ENCODE assay signal across 8 mouse cellular contexts in genomic region chr11:119919897-119920296, GRCm38 (mm10). TPM values are rescaled to one million over a fixed set of nuclear protein-coding genes. Genes with fewer than 3 reads are reported as not detected.
DNase-seq lines count a peak whose midpoint lies in the region; ATAC-seq and TF ChIP-seq lines count a peak whose summit lies in the region.

No protein-coding gene starts in this region.

- no peak overlapping the region for H3K4me2 ChIP-seq in forebrain, embryonic 11.5 days (ENCODE audit: low read depth, low read length, severe bottlenecking)
- no peak overlapping the region for H3K4me2 ChIP-seq in forebrain, embryonic 15.5 days (replicated peaks)
- no peak overlapping the region for H3K4me2 ChIP-seq in liver, postnatal 0 days (ENCODE audit: low read depth, low read length)

- peak; percentile 87 for DNase-seq in forebrain, embryonic 11.5 days (ENCODE audit: low spot score)
- DNase-seq in thymus, adult 2 months, result peak; percentile 74
- DNase-seq in thymus, adult 18-20 months, result no peak
- DNase-seq in cerebellum, postnatal 4 days (ENCODE audit: low spot score in 2 of 2), result peak; percentile 88
- DNase-seq in heart, postnatal 4 days, result peak; percentile 87
- DNase-seq in liver, postnatal 0 days, result peak; percentile 86
- peak; percentile 48 to 76 for DNase-seq in spleen, adult 18-20 months

- H3K9ac ChIP-seq in forebrain, embryonic 11.5 days (ENCODE audit: low read length), result no peak overlapping the region
- H3K9ac ChIP-seq in forebrain, embryonic 15.5 days (replicated peaks), result no peak overlapping the region
- no peak overlapping the region for H3K9ac ChIP-seq in liver, postnatal 0 days (replicated peaks)

- H3K27me3 ChIP-seq in forebrain, embryonic 11.5 days (ENCODE audit: control insufficient read depth, insufficient read depth, low read length), result no peaks in the 10 kb centered on the region
- H3K27me3 ChIP-seq in forebrain, embryonic 15.5 days, result no peaks in the 10 kb centered on the region
- no peaks in the 10 kb centered on the region for H3K27me3 ChIP-seq in thymus, adult 2 months (ENCODE audit: control insufficient read depth, insufficient read depth, low read length)
- H3K27me3 ChIP-seq in liver, postnatal 0 days (ENCODE audit: insufficient read depth, low read length), result no peaks in the 10 kb centered on the region

- H3K4me1 ChIP-seq in forebrain, embryonic 11.5 days (replicated peaks; ENCODE audit: control insufficient read depth, insufficient read depth, low read length), result peaks cover 2% of the 10 kb centered on the region
- H3K4me1 ChIP-seq in forebrain, embryonic 15.5 days, result peaks cover 8% of the 10 kb centered on the region
- peaks cover 10% of the 10 kb centered on the region for H3K4me1 ChIP-seq in thymus, adult 2 months (replicated peaks; ENCODE audit: control insufficient read depth, insufficient read depth, low read length)
- H3K4me1 ChIP-seq in liver, postnatal 0 days (ENCODE audit: insufficient read depth), result peaks cover 13% of the 10 kb centered on the region

- 62% methylated on average over 8 of the region's 8 CpGs for WGBS in forebrain, embryonic 11.5 days
- 62% methylated on average over 8 of the region's 8 CpGs for WGBS in forebrain, embryonic 15.5 days
- WGBS in thymus, adult 2 months, result 73% methylated on average over 8 of the region's 8 CpGs
- WGBS in liver, postnatal 0 days (ENCODE audit: insufficient replicate concordance), result 66% methylated on average over 8 of the region's 8 CpGs

- no peak overlapping the region for H3K27ac ChIP-seq in forebrain, embryonic 11.5 days (ENCODE audit: low read depth, low read length)
- H3K27ac ChIP-seq in forebrain, embryonic 15.5 days (replicated peaks), result no peak overlapping the region
- H3K27ac ChIP-seq in thymus, adult 2 months (ENCODE audit: control insufficient read depth, insufficient read depth, low read length), result no peak overlapping the region
- no peak overlapping the region for H3K27ac ChIP-seq in liver, postnatal 0 days (ENCODE audit: low read depth)

- peaks cover 5% of the 10 kb centered on the region; the same call in 1 of the 2 replicates for H3K36me3 ChIP-seq in forebrain, embryonic 11.5 days (ENCODE audit: control insufficient read depth, insufficient read depth, low read length)
- peaks cover 27% of the 10 kb centered on the region for H3K36me3 ChIP-seq in forebrain, embryonic 15.5 days
- H3K36me3 ChIP-seq in thymus, adult 2 months (ENCODE audit: control insufficient read depth, insufficient read depth, low read length), result peaks cover 13% of the 10 kb centered on the region
- peaks cover 21% of the 10 kb centered on the region for H3K36me3 ChIP-seq in liver, postnatal 0 days (replicated peaks; ENCODE audit: insufficient read depth, low read length)

- peak; percentile 51; the same call in 1 of the 2 replicates for ATAC-seq in forebrain, embryonic 11.5 days (replicated peaks; ENCODE audit: low FRiP score)
- no peak for ATAC-seq in forebrain, embryonic 15.5 days (replicated peaks)
- ATAC-seq in liver, postnatal 0 days, result peak; percentile 40

- no peak for TF ChIP-seq POLR2A in thymus, adult 2 months (IDR thresholded peaks at IDR 0.05; ENCODE audit: control insufficient read depth, extremely low read depth, insufficient read depth, low read length, poor library complexity)

- H3K4me3 ChIP-seq in forebrain, embryonic 11.5 days (ENCODE audit: low read depth, low read length), result no peak overlapping the region
- H3K4me3 ChIP-seq in forebrain, embryonic 15.5 days, result no peak overlapping the region
- H3K4me3 ChIP-seq in thymus, adult 2 months (ENCODE audit: control insufficient read depth, insufficient read depth, low read length), result no peak overlapping the region
- no peak overlapping the region for H3K4me3 ChIP-seq in liver, postnatal 0 days (ENCODE audit: low read depth, low read length)

- TF ChIP-seq CTCF in thymus, adult 2 months (IDR thresholded peaks at IDR 0.05; ENCODE audit: borderline replicate concordance, control insufficient read depth, extremely low read depth, insufficient read depth, low read length, poor library complexity), result peak; percentile 82; the same call in 1 of the 2 replicates
- TF ChIP-seq CTCF in liver, postnatal 0 days (IDR thresholded peaks at IDR 0.05; ENCODE audit: low read depth), result peak; percentile 94

- H3K9me3 ChIP-seq in forebrain, embryonic 11.5 days (ENCODE audit: control insufficient read depth, low read length), result no peaks in the 10 kb centered on the region
- H3K9me3 ChIP-seq in forebrain, embryonic 15.5 days, result no peaks in the 10 kb centered on the region
- no peaks in the 10 kb centered on the region for H3K9me3 ChIP-seq in liver, postnatal 0 days (ENCODE audit: low read length)

- no peak for TF ChIP-seq EP300 in liver, postnatal 0 days (IDR thresholded peaks at IDR 0.05; ENCODE audit: low read depth)

RNA-seq across cellular contexts. Expression of gene Chmp6, which starts 6.7 kb away (rescaled TPM):
- polyA plus RNA-seq in forebrain, embryonic 11.5 days (2014; fragmentation: Nextera tagmentation; extraction: Ambion mirVana), result 104 and 107 TPM in 2 replicates
- 94.2 and 95.7 TPM in 2 replicates for polyA plus RNA-seq in forebrain, embryonic 15.5 days (2015; fragmentation: Nextera tagmentation; extraction: Ambion mirVana)
- polyA plus RNA-seq in thymus, adult 2 months (2012; rRNA removed), result 59.2 and 59.7 TPM in 2 replicates
- 10 to 100 TPM; 42.4 to 43.3 TPM for total RNA-seq in heart, postnatal 4 days (2021)
- polyA plus RNA-seq in liver, postnatal 0 days (2015; fragmentation: Nextera tagmentation; extraction: Ambion mirVana), result 28.0 and 30.5 TPM in 2 replicates

RNA-seq across cellular contexts. Expression of gene Baiap2, which starts 22.7 kb away (rescaled TPM):
- polyA plus RNA-seq in forebrain, embryonic 11.5 days (2014; fragmentation: Nextera tagmentation; extraction: Ambion mirVana), result 10.4 and 12.1 TPM in 2 replicates
- 28.1 and 34.0 TPM in 2 replicates for polyA plus RNA-seq in forebrain, embryonic 15.5 days (2015; fragmentation: Nextera tagmentation; extraction: Ambion mirVana)
- 53.7 and 59.8 TPM in 2 replicates for polyA plus RNA-seq in thymus, adult 2 months (2012; rRNA removed)
- 1 to 10 TPM; 8.0 to 8.3 TPM for total RNA-seq in heart, postnatal 4 days (2021)
- polyA plus RNA-seq in liver, postnatal 0 days (2015; fragmentation: Nextera tagmentation; extraction: Ambion mirVana), result 20.8 and 21.3 TPM in 2 replicates

Comparison
In these comparisons a context has a peak if more than half of its experiments do, and no peak if none do; other contexts are left out.
1. DNase-seq: peak in forebrain, embryonic 11.5 days (single experiment), thymus, adult 2 months (single experiment), cerebellum, postnatal 4 days (2 of 2), heart, postnatal 4 days (single experiment), liver, postnatal 0 days (single experiment) and spleen, adult 18-20 months (2 of 2); none in thymus, adult 18-20 months (0 of 2).